Mouse (Mus musculus): Measurements from ENCODE around the gene Gm11549. TPM values are rescaled to one million over a fixed set of nuclear protein-coding genes. Genes with fewer than 3 reads are reported as not detected.

Gm11549 gene
- polyA plus RNA-seq, 1 experiment: not detected

DNA sequence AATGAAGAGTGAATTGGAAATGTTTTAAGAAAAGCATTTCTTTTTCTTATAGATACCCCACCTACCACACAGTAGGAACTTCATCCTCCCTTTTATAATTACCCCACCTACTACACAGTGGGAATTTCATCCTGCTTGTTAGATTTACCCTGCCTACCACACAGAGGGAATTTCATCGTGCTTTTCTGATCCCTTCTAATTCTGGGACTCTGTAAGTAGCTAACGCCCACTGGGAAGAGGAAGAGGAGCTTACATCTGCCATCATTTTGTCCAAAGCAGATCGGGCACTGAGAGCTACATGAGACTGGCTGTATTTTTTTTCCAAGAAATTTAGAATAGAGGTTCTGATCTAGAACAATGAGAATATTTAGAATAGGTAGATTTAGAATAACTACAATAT is 23.3 kb upstream of the Gm11549 start:
- WGBS: 71% methylated on average over 3 of the region's 3 CpGs
- TF ChIP-seq POLR2A (IDR thresholded peaks at IDR 0.05; ENCODE audit: insufficient read depth, low read depth, low read length) (no peak), CTCF (IDR thresholded peaks at IDR 0.05; ENCODE audit: insufficient read depth, low read depth, low read length) (no peak)
- H3K4me3 ChIP-seq (ENCODE audit: insufficient read depth, low read depth, low read length): no peak overlapping the region
- no peaks in the 10 kb centered on the region for H3K4me1 ChIP-seq (ENCODE audit: control insufficient read depth, insufficient read depth, low read length)
- H3K27ac ChIP-seq (ENCODE audit: insufficient read depth, low read depth, low read length): no peak overlapping the region

DNA sequence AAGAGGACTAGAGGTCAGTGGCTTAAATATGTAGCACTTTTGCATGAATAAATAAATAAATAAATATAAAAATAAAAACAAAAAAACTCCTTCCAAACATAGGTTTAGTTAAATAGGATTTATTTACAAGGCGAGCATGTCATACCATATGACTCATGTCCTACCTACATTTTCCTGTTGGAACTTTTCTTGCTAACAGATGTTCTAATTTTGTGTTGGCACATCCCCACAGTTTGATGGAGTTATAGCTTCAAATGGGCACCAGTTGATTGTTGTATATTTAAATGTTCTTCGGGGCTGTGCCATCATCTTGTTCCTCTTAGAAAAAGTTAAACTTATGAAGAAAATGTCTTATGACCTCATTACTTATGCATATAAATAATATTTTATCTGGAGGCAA is 19.8 kb upstream of the Gm11549 start:
- no peak overlapping the region for H3K27ac ChIP-seq (ENCODE audit: insufficient read depth, low read depth, low read length)

DNA sequence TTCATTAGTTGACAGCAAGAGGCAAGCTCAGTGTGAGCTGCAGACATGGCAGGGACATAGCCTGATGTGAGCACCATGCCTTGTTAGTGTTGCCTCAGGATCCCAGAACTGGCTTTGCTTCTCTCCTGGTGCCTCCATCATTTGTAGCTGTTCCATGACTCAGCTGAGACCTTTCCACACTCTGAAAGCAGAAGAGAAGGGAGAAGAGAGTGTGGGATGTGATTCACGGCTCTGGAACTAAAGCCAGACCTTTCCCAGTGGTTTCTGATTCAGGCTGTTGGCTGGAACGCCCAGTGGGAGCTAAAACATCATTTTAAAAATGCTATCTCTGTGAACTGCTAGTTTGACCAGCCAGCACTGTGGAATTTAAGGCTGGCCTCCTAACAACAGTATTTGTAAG is 19.1 kb upstream of the Gm11549 start:
- WGBS: 25% methylated on average over 2 of the region's 2 CpGs
- no peak overlapping the region for H3K4me3 ChIP-seq (ENCODE audit: insufficient read depth, low read depth, low read length)
- H3K4me1 ChIP-seq (ENCODE audit: control insufficient read depth, insufficient read depth, low read length): peaks cover 8% of the 10 kb centered on the region
- TF ChIP-seq POLR2A (IDR thresholded peaks at IDR 0.05; ENCODE audit: insufficient read depth, low read depth, low read length): no peak
- peak overlapping the region; percentile 51; the same call in 1 of the 2 replicates for H3K27ac ChIP-seq (ENCODE audit: insufficient read depth, low read depth, low read length)

More for the DNA sequence above, 19.8 kb upstream of the Gm11549 start:
- Histone ChIP-seq H3K4me1 (ENCODE audit: control insufficient read depth, insufficient read depth, low read length) (peaks cover 8% of the 10 kb centered on the region), H3K4me3 (ENCODE audit: insufficient read depth, low read depth, low read length) (no peak overlapping the region)
- TF ChIP-seq POLR2A (IDR thresholded peaks at IDR 0.05; ENCODE audit: insufficient read depth, low read depth, low read length) (no peak), CTCF (IDR thresholded peaks at IDR 0.05; ENCODE audit: insufficient read depth, low read depth, low read length) (no peak)
- WGBS: 86% methylated on average over 2 of the region's 2 CpGs

DNA sequence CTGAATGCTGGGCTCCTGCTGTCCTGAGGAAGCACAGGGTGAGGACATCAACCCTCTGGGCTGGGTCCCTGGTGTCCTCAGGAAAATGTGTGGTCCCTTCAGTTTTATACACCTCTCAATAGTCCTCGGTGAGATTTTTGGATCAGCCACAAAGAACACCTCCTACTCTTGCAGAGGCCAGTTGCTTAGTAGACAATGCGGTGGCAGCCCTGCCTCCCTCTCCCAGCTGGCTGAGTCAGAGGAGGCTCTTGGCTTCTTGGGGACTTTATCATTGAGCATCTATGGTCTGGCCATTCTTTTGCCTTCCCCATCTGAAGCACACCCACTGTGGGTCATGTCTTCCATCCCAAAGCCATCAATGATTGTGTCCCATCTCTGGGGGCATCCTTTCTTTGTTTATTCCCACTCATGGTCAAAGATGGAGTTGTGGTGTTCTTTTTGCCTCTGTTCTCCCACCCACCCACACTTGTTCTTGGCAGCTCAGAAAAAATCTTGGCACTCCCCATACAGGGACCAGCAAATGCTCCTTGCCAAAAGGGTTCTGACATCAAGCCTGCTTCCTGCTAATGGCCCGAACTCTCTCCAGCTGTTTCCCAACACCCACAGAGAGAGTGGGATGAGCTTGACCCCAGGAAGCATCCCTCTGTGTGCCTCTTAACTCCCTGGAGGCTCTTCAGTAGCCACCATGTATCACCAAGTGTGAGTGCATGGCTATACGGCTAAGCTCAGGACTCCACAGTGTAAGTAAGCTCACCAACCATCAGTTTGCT is 16.3 kb upstream of the Gm11549 start:
- Histone ChIP-seq H3K4me3 (ENCODE audit: insufficient read depth, low read depth, low read length) (no peak overlapping the region), H3K4me1 (ENCODE audit: control insufficient read depth, insufficient read depth, low read length) (peaks cover 8% of the 10 kb centered on the region), H3K27ac (ENCODE audit: insufficient read depth, low read depth, low read length) (no peak overlapping the region)
- 60% methylated on average over 4 of the region's 4 CpGs for WGBS
- TF ChIP-seq POLR2A (IDR thresholded peaks at IDR 0.05; ENCODE audit: insufficient read depth, low read depth, low read length) (no peak), CTCF (IDR thresholded peaks at IDR 0.05; ENCODE audit: insufficient read depth, low read depth, low read length) (no peak)

DNA sequence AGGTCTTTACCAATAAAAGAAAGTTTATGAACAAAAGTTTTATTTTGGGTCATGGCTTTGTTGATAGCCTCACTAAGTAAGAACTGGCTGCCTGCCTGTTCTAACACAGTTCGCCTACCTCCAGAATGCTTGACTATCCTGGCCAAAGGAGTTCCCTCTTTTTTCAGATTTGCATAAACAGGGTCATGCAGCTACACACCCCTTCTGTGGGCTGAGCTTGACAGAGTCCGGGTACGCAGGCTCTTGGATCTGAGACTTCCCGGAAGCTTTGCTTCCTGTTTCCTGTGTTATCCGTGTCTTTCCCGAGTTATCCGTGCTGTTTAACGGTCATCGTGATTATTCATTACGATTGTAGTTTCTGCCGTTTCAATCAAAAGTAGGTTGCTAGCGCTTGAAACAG is 14.4 kb upstream of the Gm11549 start:
- TF ChIP-seq CTCF (IDR thresholded peaks at IDR 0.05; ENCODE audit: insufficient read depth, low read depth, low read length) (no peak), POLR2A (IDR thresholded peaks at IDR 0.05; ENCODE audit: insufficient read depth, low read depth, low read length) (no peak)
- no peak overlapping the region for H3K4me3 ChIP-seq (ENCODE audit: insufficient read depth, low read depth, low read length)
- no peak overlapping the region for H3K27ac ChIP-seq (ENCODE audit: insufficient read depth, low read depth, low read length)
- peaks cover 11% of the 10 kb centered on the region for H3K4me1 ChIP-seq (ENCODE audit: control insufficient read depth, insufficient read depth, low read length)
- 93% methylated on average over 12 of the region's 12 CpGs for WGBS

DNA sequence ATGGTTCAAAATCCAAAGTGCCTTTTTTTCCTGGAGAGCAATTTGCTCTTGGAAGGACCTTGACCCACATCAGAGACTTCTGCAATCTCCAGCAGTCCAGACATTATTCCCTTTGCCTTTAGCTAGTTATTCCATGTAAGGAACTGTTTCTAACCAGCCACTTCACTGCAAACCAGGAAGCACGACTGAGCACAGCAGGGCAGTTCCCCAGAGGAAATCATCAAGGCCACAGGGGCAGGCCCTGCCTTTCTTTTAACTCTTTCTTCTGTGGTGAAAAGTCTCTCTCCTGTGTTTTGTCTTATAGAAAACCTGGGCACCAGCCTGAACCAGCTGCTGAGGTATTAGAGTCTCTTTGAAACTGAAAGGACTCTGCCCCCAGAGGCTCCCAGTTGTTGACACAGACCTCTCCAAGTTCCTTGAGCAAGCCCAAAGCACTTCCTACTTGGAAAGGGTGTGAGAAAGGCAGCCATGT is 11.6 kb upstream of the Gm11549 start:
- Histone ChIP-seq H3K27ac (ENCODE audit: insufficient read depth, low read depth, low read length) (no peak overlapping the region), H3K4me1 (ENCODE audit: control insufficient read depth, insufficient read depth, low read length) (peaks cover 11% of the 10 kb centered on the region), H3K4me3 (ENCODE audit: insufficient read depth, low read depth, low read length) (no peak overlapping the region)
- no peak for TF ChIP-seq POLR2A (IDR thresholded peaks at IDR 0.05; ENCODE audit: insufficient read depth, low read depth, low read length)
- TF ChIP-seq CTCF (IDR thresholded peaks at IDR 0.05; ENCODE audit: insufficient read depth, low read depth, low read length): no peak
- WGBS: 49% methylated on average over 1 of the region's 1 CpGs

DNA sequence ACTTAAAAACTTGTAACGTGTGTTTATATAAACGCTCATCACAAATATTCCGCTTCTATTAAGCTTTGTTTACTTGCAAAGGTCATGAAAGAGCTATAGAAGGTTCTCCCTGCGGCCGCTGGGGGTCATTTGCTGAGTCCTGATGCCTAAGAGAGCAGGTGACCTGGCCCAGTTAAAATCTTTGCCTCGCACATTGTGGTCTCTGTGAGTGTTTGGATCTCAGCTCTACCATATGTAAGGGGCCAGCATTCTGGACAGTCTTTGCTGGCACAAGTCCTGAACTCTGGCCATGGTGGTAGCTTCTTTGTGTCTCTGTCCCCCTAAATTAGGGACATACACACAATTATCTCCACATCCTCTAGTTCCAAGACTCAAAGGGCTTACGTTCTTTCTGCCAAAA is 11.1 kb upstream of the Gm11549 start:
- 68% methylated on average over 7 of the region's 7 CpGs for whole genome bisulfite sequencing
- Histone ChIP-seq H3K4me1 (ENCODE audit: control insufficient read depth, insufficient read depth, low read length) (peaks cover 9% of the 10 kb centered on the region), H3K4me3 (ENCODE audit: insufficient read depth, low read depth, low read length) (no peak overlapping the region), H3K27ac (ENCODE audit: insufficient read depth, low read depth, low read length) (no peak overlapping the region)
- no peak for TF ChIP-seq CTCF (IDR thresholded peaks at IDR 0.05; ENCODE audit: insufficient read depth, low read depth, low read length)
- TF ChIP-seq POLR2A (IDR thresholded peaks at IDR 0.05; ENCODE audit: insufficient read depth, low read depth, low read length): no peak

DNA sequence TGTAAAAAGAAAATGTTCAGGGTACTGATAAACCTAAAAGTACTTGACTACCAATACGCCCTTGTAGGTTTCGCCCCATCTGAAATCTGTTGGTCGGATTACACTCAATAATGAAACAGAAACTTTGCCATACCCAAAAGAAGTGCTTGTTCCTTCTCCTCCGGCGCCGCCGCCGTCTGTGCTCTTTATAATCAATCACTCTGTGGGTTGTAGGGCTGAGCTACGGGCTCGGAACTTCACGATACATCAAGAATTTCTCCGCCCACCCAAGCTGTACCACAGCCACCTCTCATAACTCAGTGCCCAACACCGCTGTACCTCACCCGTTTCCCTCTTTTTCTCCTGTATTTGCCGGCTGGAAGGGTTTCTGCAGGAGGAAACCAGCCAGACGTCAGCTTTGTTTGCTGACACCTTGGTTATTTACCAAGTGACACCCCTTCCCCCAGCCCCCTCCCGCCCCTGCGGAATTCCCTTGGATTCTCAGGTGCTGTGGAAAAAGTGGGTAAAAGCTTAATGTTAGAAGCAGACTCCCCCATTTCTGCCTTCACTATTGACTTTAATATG is 10.4 kb upstream of the Gm11549 start:
- WGBS: 23% methylated on average over 18 of the region's 18 CpGs
- Histone ChIP-seq H3K4me1 (ENCODE audit: control insufficient read depth, insufficient read depth, low read length) (peaks cover 3% of the 10 kb centered on the region), H3K27ac (ENCODE audit: insufficient read depth, low read depth, low read length) (no peak overlapping the region), H3K4me3 (ENCODE audit: insufficient read depth, low read depth, low read length) (peak overlapping the region; percentile 6; the same call in 1 of the 2 replicates)
- TF ChIP-seq POLR2A (IDR thresholded peaks at IDR 0.05; ENCODE audit: insufficient read depth, low read depth, low read length) (no peak), CTCF (IDR thresholded peaks at IDR 0.05; ENCODE audit: insufficient read depth, low read depth, low read length) (no peak)

DNA sequence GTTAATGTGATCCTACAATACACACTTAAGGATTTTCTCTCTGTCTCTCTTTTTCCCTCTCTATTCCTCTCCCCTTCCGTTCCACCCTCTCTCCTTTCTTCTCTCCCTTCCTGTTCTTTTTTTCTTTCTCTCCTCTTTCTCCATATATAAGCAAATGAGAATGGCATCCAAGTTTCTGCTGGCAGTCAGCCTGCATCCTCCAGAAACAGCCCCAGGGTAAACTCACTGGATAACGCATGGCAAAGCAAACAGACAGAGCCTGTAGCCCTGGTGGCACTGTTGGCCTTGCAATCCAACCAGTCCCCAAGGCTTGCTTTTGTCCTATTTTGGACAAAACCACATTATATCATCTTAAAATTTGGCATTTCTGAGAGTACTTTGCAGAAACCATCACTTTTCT is 9.6 kb upstream of the Gm11549 start:
- Histone ChIP-seq H3K4me3 (ENCODE audit: insufficient read depth, low read depth, low read length) (no peak overlapping the region), H3K4me1 (ENCODE audit: control insufficient read depth, insufficient read depth, low read length) (peaks cover 3% of the 10 kb centered on the region), H3K27ac (ENCODE audit: insufficient read depth, low read depth, low read length) (no peak overlapping the region)
- TF ChIP-seq POLR2A (IDR thresholded peaks at IDR 0.05; ENCODE audit: insufficient read depth, low read depth, low read length) (no peak), CTCF (IDR thresholded peaks at IDR 0.05; ENCODE audit: insufficient read depth, low read depth, low read length) (no peak)
- WGBS: 37% methylated on average over 2 of the region's 2 CpGs
